Mouse (Mus musculus) CH12.LX (cell line): Measurements from ENCODE around the gene Pbx3. TPM values are rescaled to one million over a fixed set of nuclear protein-coding genes. Genes with fewer than 3 reads are reported as not detected.

Experiments
- DNase-seq: peaks from one replicate; pipeline ENCODE4 v3.0.0-alpha.2; 2013; ENCODE audit errors: extremely low read depth
- H3K27ac ChIP-seq: 2 replicates; pipeline ENCODE4 v1.5.1; 2012; ENCODE audit warnings: low read depth, mild to moderate bottlenecking, control low read depth, moderate library complexity; ENCODE audit not compliant: insufficient read depth
- H3K27me3 ChIP-seq: replicated peaks from 2 replicates; pipeline ENCODE3; 2012; ENCODE audit warnings: inconsistent platforms
- H3K36me3 ChIP-seq, 2 experiments: replicated peaks in 1 of 2; 2 replicates each; pipeline versions ENCODE3 to v1.6.1; 2012; ENCODE audit warnings: inconsistent platforms in 1 of 2, low read length in 1 of 2, mild to moderate bottlenecking in 1 of 2, mixed read lengths in 1 of 2, moderate library complexity in 1 of 2; ENCODE audit not compliant: control insufficient read depth in 1 of 2, insufficient read depth in 1 of 2
- H3K4me1 ChIP-seq, 2 experiments: 2 replicates each; pipeline ENCODE4 v1.6.1; 2012; ENCODE audit warnings: inconsistent platforms in 1 of 2, moderate library complexity in 1 of 2; ENCODE audit not compliant: insufficient read depth in 2 of 2, control insufficient read depth in 1 of 2
- H3K4me2 ChIP-seq: 2 replicates; pipeline ENCODE4 v1.6.1; 2012; ENCODE audit warnings: low read depth, mild to moderate bottlenecking, control low read depth; ENCODE audit not compliant: poor library complexity, insufficient read depth, severe bottlenecking
- H3K4me3 ChIP-seq, 3 experiments: fragments of 150-350 bp in 1 of 3; sonication (generic) in 1 of 3; replicated peaks in 1 of 3; 2 replicates each; pipeline versions ENCODE3 to v1.5.1; 2011 to 2012; ENCODE audit warnings: low read depth in 2 of 3, low read length in 2 of 3, mild to moderate bottlenecking in 2 of 3, moderate library complexity in 2 of 3, control low read depth in 1 of 3, improper control_type of control experiment in 1 of 3, inconsistent platforms in 1 of 3, mixed read lengths in 1 of 3; ENCODE audit not compliant: poor library complexity in 1 of 3
- H3K79me2 ChIP-seq: replicated peaks from 2 replicates; pipeline ENCODE4 v1.6.1; 2012; ENCODE audit warnings: mild to moderate bottlenecking, moderate library complexity; ENCODE audit not compliant: control insufficient read depth, poor library complexity, insufficient read depth, severe bottlenecking; ENCODE audit errors: extremely low read depth
- H3K9ac ChIP-seq: 2 replicates; pipeline ENCODE4 v1.6.1; 2012; ENCODE audit warnings: low read depth, mild to moderate bottlenecking, control low read depth, moderate library complexity; ENCODE audit not compliant: insufficient read depth
- H3K9me3 ChIP-seq: replicated peaks from 2 replicates; pipeline ENCODE3; 2012; ENCODE audit warnings: low read length, inconsistent platforms, mixed read lengths
- E2F4 ChIP-seq: IDR thresholded peaks from 2 replicates; pipeline ENCODE4 v1.6.1; 2011; ENCODE audit warnings: low read depth, low read length, improper control_type of control experiment; ENCODE audit not compliant: insufficient replicate concordance
- ETS1 ChIP-seq: conservative IDR thresholded peaks from 2 replicates; pipeline ENCODE4 v1.6.1; 2012; ENCODE audit warnings: low read depth, mild to moderate bottlenecking, inconsistent platforms, low read length, improper control_type of control experiment, moderate library complexity
- GABPA ChIP-seq: IDR thresholded peaks from 2 replicates; pipeline ENCODE4 v1.6.1; 2012; ENCODE audit warnings: low read depth, low read length, improper control_type of control experiment, inconsistent platforms; ENCODE audit not compliant: insufficient replicate concordance
- HCFC1 ChIP-seq: IDR thresholded peaks from 2 replicates; pipeline ENCODE4 v1.6.1; 2012; ENCODE audit warnings: low read depth, mild to moderate bottlenecking, inconsistent platforms, low read length, improper control_type of control experiment
- IRF4 ChIP-seq: IDR thresholded peaks from 2 replicates; pipeline ENCODE4 v1.6.1; 2014; ENCODE audit warnings: low read depth, mild to moderate bottlenecking, inconsistent platforms, low read length, improper control_type of control experiment
- JUND ChIP-seq: conservative IDR thresholded peaks from 2 replicates; pipeline ENCODE4 v1.6.1; 2011; ENCODE audit warnings: low read depth, low read length, improper control_type of control experiment
- KAT2A ChIP-seq: IDR thresholded peaks from 2 replicates; pipeline ENCODE4 v1.6.1; 2012; ENCODE audit warnings: low read length, improper control_type of control experiment, inconsistent platforms; ENCODE audit not compliant: insufficient replicate concordance
- MAFK ChIP-seq: IDR thresholded peaks from 2 replicates; pipeline ENCODE4 v1.6.1; 2011; ENCODE audit warnings: low read length, improper control_type of control experiment; ENCODE audit not compliant: insufficient replicate concordance
- MAX ChIP-seq: IDR thresholded peaks from 2 replicates; pipeline ENCODE4 v1.6.1; 2011; ENCODE audit warnings: low read length, improper control_type of control experiment
- MYC ChIP-seq: IDR thresholded peaks from 2 replicates; pipeline ENCODE4 v1.6.1; 2011; ENCODE audit warnings: low read depth, mild to moderate bottlenecking, improper control_type of control experiment, low read length
- NELFE ChIP-seq: IDR thresholded peaks from 2 replicates; pipeline ENCODE4 v1.6.1; 2011; ENCODE audit warnings: low read depth, low read length, improper control_type of control experiment
- PAX5 ChIP-seq: IDR thresholded peaks from 2 replicates; pipeline ENCODE4 v1.6.1; 2012; ENCODE audit warnings: low read length, inconsistent platforms, mixed read lengths
- RAD21 ChIP-seq: IDR thresholded peaks from 2 replicates; pipeline ENCODE4 v1.6.1; 2011; ENCODE audit warnings: low read depth, mild to moderate bottlenecking, low read length, improper control_type of control experiment, moderate library complexity
- TBP ChIP-seq: conservative IDR thresholded peaks from 2 replicates; pipeline ENCODE4 v1.6.1; 2011; ENCODE audit warnings: low read depth, low read length, improper control_type of control experiment
- UBTF ChIP-seq: IDR thresholded peaks from 2 replicates; pipeline ENCODE4 v1.6.1; 2012; ENCODE audit warnings: low read depth, mild to moderate bottlenecking, inconsistent platforms, low read length, improper control_type of control experiment, moderate library complexity
- ZC3H11A ChIP-seq: IDR thresholded peaks from 2 replicates; pipeline ENCODE4 v1.6.1; 2012; ENCODE audit warnings: low read depth, mild to moderate bottlenecking, inconsistent platforms, low read length, improper control_type of control experiment
- ZKSCAN1 ChIP-seq: IDR thresholded peaks from 2 replicates; pipeline ENCODE4 v1.6.1; 2012; ENCODE audit warnings: low read depth, inconsistent platforms, low read length, improper control_type of control experiment, borderline replicate concordance
- ZNF384 ChIP-seq: IDR thresholded peaks from 2 replicates; pipeline ENCODE4 v1.6.1; 2012; ENCODE audit warnings: low read depth, low read length, improper control_type of control experiment, inconsistent platforms
- dilution Hi-C: fragments of 300-500 bp; cut with MboI; formaldehyde crosslinking; loops from 2 replicates; pipeline ENCODE4 v1.14.3; 2020; ENCODE audit warnings: low sequenced_read_pairs; ENCODE audit not compliant: extremely low pct_unique_long_range_greater_than_20kb, extremely low pct_ligation_motif_present
- in situ Hi-C: fragments of 300-500 bp; cut with MboI; formaldehyde crosslinking; loops from 3 replicates; pipeline ENCODE4 v1.14.3; 2019; ENCODE audit warnings: low sequenced_read_pairs, low pct_ligation_motif_present, low pct_unique_long_range_greater_than_20kb, mixed read lengths
- polyA plus RNA-seq: library from polyadenylated mRNA; unstranded; fragments of >175 nt; gene quantifications from 2 replicates; pipeline ENCODE4 v1.2.1, GENCODE M21; 2012; ENCODE audit warnings: low read depth; ENCODE audit not compliant: insufficient read length
- total RNA-seq, 2 experiments: library from RNA; depleted of rRNA; stranded (reverse); fragments of 300-350 nt in 1 of 2; fragments of >200 nt in 1 of 2; gene quantifications; 2 replicates each; pipeline ENCODE4 v1.2.3; 2012 to 2014

The Pbx3 gene
- total and polyA plus RNA-seq, 3 experiments, result 3.8 to 8.1 (median 5.9) TPM

GRCm38 (mm10) chr2:34275630-34276193, 97.2 kb downstream of the Pbx3 start:
- no peak for DNase-seq
- dilution Hi-C loops, result no loop called here
- no peak overlapping the region for H3K9ac ChIP-seq
- H3K27ac ChIP-seq, result no peak overlapping the region
- H3K27me3 ChIP-seq, result no peaks in the 10 kb centered on the region
- in situ Hi-C loops, result no loop called here
- H3K36me3 ChIP-seq, result no peaks in the 10 kb centered on the region
- H3K4me3 ChIP-seq, result no peak overlapping the region
- H3K4me2 ChIP-seq, result no peak overlapping the region
- TF ChIP-seq MAX, result no peak
- no peak for TF ChIP-seq ETS1
- H3K4me1 ChIP-seq, result no peaks in the 10 kb centered on the region
- H3K9me3 ChIP-seq, result no peaks in the 10 kb centered on the region
- H3K79me2 ChIP-seq, result no peaks in the 10 kb centered on the region

- no peak for DNase-seq
- Histone ChIP-seq H3K4me3 (no peak overlapping the region), H3K27ac (no peak overlapping the region), H3K4me2 (no peak overlapping the region), H3K9me3 (no peaks in the 10 kb centered on the region), H3K4me1 (no peaks in the 10 kb centered on the region), H3K79me2 (no peaks in the 10 kb centered on the region), H3K9ac (no peak overlapping the region), H3K27me3 (no peaks in the 10 kb centered on the region), H3K36me3 (no peaks in the 10 kb centered on the region)
- TF ChIP-seq RAD21 (no peak), ZKSCAN1 (no peak), NELFE (no peak), UBTF (no peak), GABPA (no peak), MAFK (no peak), ZNF384 (no peak), ZC3H11A (no peak), MYC (no peak), JUND (no peak), PAX5 (no peak), IRF4 (no peak), TBP (no peak), E2F4 (no peak), KAT2A (no peak), HCFC1 (no peak)
- dilution Hi-C loops (no loop called here), in situ Hi-C loops (no loop called here)
Measured at GRCm38 (mm10) chr2:34262046-34262445, 110.9 kb downstream of the Pbx3 start.
